Mouse (Mus musculus): Measurements from ENCODE around the gene Gng12. TPM values are rescaled to one million over a fixed set of nuclear protein-coding genes. Genes with fewer than 3 reads are reported as not detected.

Gene Gng12
- total and polyA plus RNA-seq, 2 experiments from 2014 or later = 20.1 to 41.0 TPM

GRCm38 (mm10) chr6:66896921-66897645, 886 bp downstream of the Gng12 start:
- TF ChIP-seq CTCF (IDR thresholded peaks at IDR 0.05; ENCODE audit: low read depth) (no peak), EP300 (IDR thresholded peaks at IDR 0.05; ENCODE audit: low read depth) (no peak)
- Histone ChIP-seq H3K9me3 (replicated peaks; ENCODE audit: control insufficient read depth, low read length) (no peaks in the 10 kb centered on the region), H3K27me3 (ENCODE audit: control insufficient read depth, insufficient read depth, low read length) (no peaks in the 10 kb centered on the region), H3K27ac (ENCODE audit: low read depth) (peak overlapping the region; percentile 79), H3K36me3 (replicated peaks; ENCODE audit: control insufficient read depth, insufficient read depth, low read length) (no peaks in the 10 kb centered on the region), H3K4me2 (ENCODE audit: low read depth, low read length) (peak overlapping the region; percentile 71), H3K4me1 (ENCODE audit: control insufficient read depth, insufficient read depth) (peaks cover 9% of the 10 kb centered on the region), H3K9ac (replicated peaks; ENCODE audit: low read depth, low read length) (peak overlapping the region; percentile 68), H3K4me3 (ENCODE audit: low read depth, low read length) (peak overlapping the region; percentile 72)
- no peak for ATAC-seq (ENCODE audit: insufficient read depth, low read depth)
- no peak for DNase-seq (ENCODE audit: low spot score)
- WGBS = 2% methylated on average over 25 of the region's 25 CpGs

- ATAC-seq (ENCODE audit: insufficient read depth, low read depth) (no peak), DNase-seq (ENCODE audit: low spot score) (no peak)
- Histone ChIP-seq H3K4me1 (ENCODE audit: control insufficient read depth, insufficient read depth) (peaks cover 11% of the 10 kb centered on the region), H3K27ac (ENCODE audit: low read depth) (no peak overlapping the region), H3K4me3 (ENCODE audit: low read depth, low read length) (peak overlapping the region; percentile 72), H3K9ac (replicated peaks; ENCODE audit: low read depth, low read length) (peak overlapping the region; percentile 68; the same call in 1 of the 2 replicates), H3K36me3 (replicated peaks; ENCODE audit: control insufficient read depth, insufficient read depth, low read length) (no peaks in the 10 kb centered on the region), H3K4me2 (ENCODE audit: low read depth, low read length) (peak overlapping the region; percentile 71), H3K27me3 (ENCODE audit: control insufficient read depth, insufficient read depth, low read length) (no peaks in the 10 kb centered on the region), H3K9me3 (replicated peaks; ENCODE audit: control insufficient read depth, low read length) (no peaks in the 10 kb centered on the region)
- no peak for TF ChIP-seq EP300 (IDR thresholded peaks at IDR 0.05; ENCODE audit: low read depth)
- TF ChIP-seq CTCF (IDR thresholded peaks at IDR 0.05; ENCODE audit: low read depth) = no peak
- 46% methylated on average over 4 of the region's 4 CpGs for WGBS
These were observed 1.8 kb downstream of the Gng12 start for GRCm38 (mm10) chr6:66897994-66898393.

- DNase-seq (ENCODE audit: low spot score) (no peak), ATAC-seq (ENCODE audit: insufficient read depth, low read depth) (no peak)
- H3K27me3 ChIP-seq (ENCODE audit: control insufficient read depth, insufficient read depth, low read length) = no peaks in the 10 kb centered on the region
- no peak overlapping the region for H3K27ac ChIP-seq (ENCODE audit: low read depth)
- peaks cover 20% of the 10 kb centered on the region for H3K4me1 ChIP-seq (ENCODE audit: control insufficient read depth, insufficient read depth)
- H3K4me2 ChIP-seq (ENCODE audit: low read depth, low read length) = no peak overlapping the region
- WGBS = 79% methylated on average over 5 of the region's 5 CpGs
- no peak overlapping the region for H3K9ac ChIP-seq (replicated peaks; ENCODE audit: low read depth, low read length)
- no peaks in the 10 kb centered on the region for H3K9me3 ChIP-seq (replicated peaks; ENCODE audit: control insufficient read depth, low read length)
- H3K4me3 ChIP-seq (ENCODE audit: low read depth, low read length) = no peak overlapping the region
- no peak for TF ChIP-seq CTCF (IDR thresholded peaks at IDR 0.05; ENCODE audit: low read depth)
- TF ChIP-seq EP300 (IDR thresholded peaks at IDR 0.05; ENCODE audit: low read depth) = no peak
- no peaks in the 10 kb centered on the region for H3K36me3 ChIP-seq (replicated peaks; ENCODE audit: control insufficient read depth, insufficient read depth, low read length)
These were observed 5.7 kb downstream of the Gng12 start for GRCm38 (mm10) chr6:66901926-66902325.

GRCm38 (mm10) chr6:66903206-66903605, 7.0 kb downstream of the Gng12 start:
- H3K9me3 ChIP-seq (replicated peaks; ENCODE audit: control insufficient read depth, low read length) = no peaks in the 10 kb centered on the region
- H3K4me1 ChIP-seq (ENCODE audit: control insufficient read depth, insufficient read depth) = peaks cover 11% of the 10 kb centered on the region; the same call in 1 of the 2 replicates
- no peak overlapping the region for H3K27ac ChIP-seq (ENCODE audit: low read depth)
- no peak overlapping the region for H3K4me2 ChIP-seq (ENCODE audit: low read depth, low read length)
- ATAC-seq (ENCODE audit: insufficient read depth, low read depth) (no peak), DNase-seq (ENCODE audit: low spot score) (no peak)
- H3K9ac ChIP-seq (replicated peaks; ENCODE audit: low read depth, low read length) = no peak overlapping the region
- no peaks in the 10 kb centered on the region for H3K27me3 ChIP-seq (ENCODE audit: control insufficient read depth, insufficient read depth, low read length)
- H3K4me3 ChIP-seq (ENCODE audit: low read depth, low read length) = no peak overlapping the region
- no peaks in the 10 kb centered on the region for H3K36me3 ChIP-seq (replicated peaks; ENCODE audit: control insufficient read depth, insufficient read depth, low read length)
- 68% methylated on average over 9 of the region's 9 CpGs for WGBS
- TF ChIP-seq EP300 (IDR thresholded peaks at IDR 0.05; ENCODE audit: low read depth) (no peak), CTCF (IDR thresholded peaks at IDR 0.05; ENCODE audit: low read depth) (no peak)

DNA sequence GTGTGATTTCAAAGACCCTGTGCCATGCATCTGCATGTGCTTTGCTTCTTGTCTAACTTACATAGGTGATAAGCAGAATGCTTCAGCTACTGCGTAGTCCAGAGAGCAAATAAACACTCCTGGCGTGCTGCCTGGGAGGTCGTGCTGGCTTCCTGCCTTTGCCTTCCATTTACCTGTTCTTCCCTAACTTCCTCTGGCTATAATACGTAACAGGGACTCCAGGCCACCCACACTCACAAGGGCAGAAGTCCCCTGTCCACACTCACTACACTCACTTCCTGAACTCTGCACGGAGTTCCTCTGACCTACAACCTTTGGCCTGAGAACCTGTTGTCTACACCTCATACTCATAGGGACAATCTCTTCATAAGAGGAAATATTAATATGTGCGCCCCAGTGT, 7.5 kb downstream of the Gng12 start:
- H3K27ac ChIP-seq (ENCODE audit: low read depth) = no peak overlapping the region
- no peak for DNase-seq (ENCODE audit: low spot score)
- no peak for ATAC-seq (ENCODE audit: insufficient read depth, low read depth)
- TF ChIP-seq EP300 (IDR thresholded peaks at IDR 0.05; ENCODE audit: low read depth) (no peak), CTCF (IDR thresholded peaks at IDR 0.05; ENCODE audit: low read depth) (no peak)
- no peak overlapping the region for H3K9ac ChIP-seq (replicated peaks; ENCODE audit: low read depth, low read length)
- no peak overlapping the region for H3K4me2 ChIP-seq (ENCODE audit: low read depth, low read length)
- 39% methylated on average over 6 of the region's 6 CpGs for WGBS
- no peaks in the 10 kb centered on the region for H3K9me3 ChIP-seq (replicated peaks; ENCODE audit: control insufficient read depth, low read length)
- H3K4me1 ChIP-seq (ENCODE audit: control insufficient read depth, insufficient read depth) = peaks cover 10% of the 10 kb centered on the region; the same call in 1 of the 2 replicates
- no peaks in the 10 kb centered on the region for H3K27me3 ChIP-seq (ENCODE audit: control insufficient read depth, insufficient read depth, low read length)
- no peaks in the 10 kb centered on the region for H3K36me3 ChIP-seq (replicated peaks; ENCODE audit: control insufficient read depth, insufficient read depth, low read length)
- no peak overlapping the region for H3K4me3 ChIP-seq (ENCODE audit: low read depth, low read length)

- Histone ChIP-seq H3K36me3 (replicated peaks; ENCODE audit: control insufficient read depth, insufficient read depth, low read length) (no peaks in the 10 kb centered on the region), H3K4me2 (ENCODE audit: low read depth, low read length) (no peak overlapping the region), H3K9me3 (replicated peaks; ENCODE audit: control insufficient read depth, low read length) (no peaks in the 10 kb centered on the region), H3K4me3 (ENCODE audit: low read depth, low read length) (no peak overlapping the region), H3K4me1 (ENCODE audit: control insufficient read depth, insufficient read depth) (peaks cover 22% of the 10 kb centered on the region), H3K27ac (ENCODE audit: low read depth) (no peak overlapping the region), H3K9ac (replicated peaks; ENCODE audit: low read depth, low read length) (no peak overlapping the region), H3K27me3 (ENCODE audit: control insufficient read depth, insufficient read depth, low read length) (no peaks in the 10 kb centered on the region)
- WGBS = 96% methylated on average over 1 of the region's 1 CpGs
- TF ChIP-seq EP300 (IDR thresholded peaks at IDR 0.05; ENCODE audit: low read depth) = no peak
- TF ChIP-seq CTCF (IDR thresholded peaks at IDR 0.05; ENCODE audit: low read depth) = no peak
- ATAC-seq (ENCODE audit: insufficient read depth, low read depth) (no peak), DNase-seq (ENCODE audit: low spot score) (no peak)
These were observed 10.0 kb downstream of the Gng12 start for GRCm38 (mm10) chr6:66906244-66906643.

Measured in heart, postnatal 0 days (tissue).